Comparison of ENCODE assay signal across 13 mouse cellular contexts in the genomic region with DNA sequence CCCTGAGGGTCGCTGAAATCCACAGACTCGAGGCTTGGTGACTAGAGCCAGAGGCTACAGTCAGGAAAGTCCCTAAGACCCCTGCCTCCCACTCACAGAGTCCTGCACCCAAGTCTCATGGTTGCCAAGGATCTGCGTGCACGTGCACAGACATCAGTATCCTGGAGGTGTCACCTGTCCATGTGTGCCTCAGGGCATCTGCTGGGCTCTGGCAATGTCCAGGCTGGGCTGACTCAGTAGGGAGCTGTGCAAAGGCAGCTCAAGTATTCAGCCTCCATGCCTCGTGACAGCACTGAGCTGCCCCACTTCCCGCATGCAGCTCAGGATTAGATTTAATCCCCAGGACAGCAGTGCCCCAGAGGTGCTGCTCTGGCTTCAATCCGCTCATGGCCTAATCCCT.
DNase-seq lines count a peak whose midpoint lies in the region; ATAC-seq lines count a peak whose summit lies in the region.
"Had no signal": no experiment of that assay in that cellular context is flagged by ENCODE, and none has a peak within 500 bp of the region (broad histone marks: within the 10 kb centered on the region; RNA-seq: fewer than 3 reads in every experiment).

No protein-coding gene starts in this region.

- ATAC-seq in forebrain, embryonic 15.5 days (replicated peaks) = no peak

- 0 out of 2 replicates have a peak overlapping the region, but pooled peaks have one; percentile 16 for H3K27ac ChIP-seq in forebrain, embryonic 10.5 days
- H3K27ac ChIP-seq in forebrain, embryonic 15.5 days (replicated peaks) = no peak overlapping the region; the same call in 1 of the 2 replicates
- H3K27ac ChIP-seq in midbrain, embryonic 10.5 days (replicated peaks) = peak overlapping the region; percentile 53
- H3K27ac ChIP-seq: liver, embryonic 15.5 days had no signal

- H3K4me2 ChIP-seq in forebrain, embryonic 15.5 days (replicated peaks) = no peak overlapping the region
- H3K4me2 ChIP-seq: liver, embryonic 15.5 days had no signal

- DNase-seq in forebrain, embryonic 10.5 days (ENCODE audit: extremely low spot score, low spot score) = no peak
- peak; percentile 72 for DNase-seq in Muller cell, postnatal 12 days (ENCODE audit: inconsistent ontology term)
- DNase-seq in embryo, embryonic 11 days = peak; percentile 17
- DNase-seq in midbrain, embryonic 10.5 days (ENCODE audit: low spot score) = peak; percentile 43
- DNase-seq in T-cell, adult 2 months (ENCODE audit: low spot score) = no peak
- DNase-seq in lung, postnatal 36 days = no peak
- no peak for DNase-seq in adipocyte (ENCODE audit: low spot score)
- DNase-seq: adrenal gland, adult 8-10 months; gastrocnemius, postnatal 10 days; kidney, adult 8-10 months had no signal

- 21% methylated on average over 7 of the region's 7 CpGs for WGBS in forebrain, embryonic 10.5 days
- WGBS in forebrain, embryonic 15.5 days = 28% methylated on average over 7 of the region's 7 CpGs
- 27% methylated on average over 7 of the region's 7 CpGs for WGBS in midbrain, embryonic 10.5 days

- no peaks in the 10 kb centered on the region for H3K9me3 ChIP-seq in forebrain, embryonic 10.5 days
- H3K9me3 ChIP-seq in forebrain, embryonic 15.5 days = no peaks in the 10 kb centered on the region
- no peaks in the 10 kb centered on the region for H3K9me3 ChIP-seq in midbrain, embryonic 10.5 days (replicated peaks)
- H3K9me3 ChIP-seq: G1E; liver, embryonic 15.5 days had no signal

- H3K9ac ChIP-seq in forebrain, embryonic 15.5 days (replicated peaks) = no peak overlapping the region
- H3K9ac ChIP-seq: liver, embryonic 15.5 days had no signal

- H3K4me3 ChIP-seq in forebrain, embryonic 10.5 days = no peak overlapping the region
- H3K4me3 ChIP-seq in forebrain, embryonic 15.5 days = no peak overlapping the region
- no peak overlapping the region for H3K4me3 ChIP-seq in midbrain, embryonic 10.5 days
- H3K4me3 ChIP-seq: liver, embryonic 15.5 days had no signal

- no peaks in the 10 kb centered on the region for H3K36me3 ChIP-seq in forebrain, embryonic 10.5 days (replicated peaks)
- H3K36me3 ChIP-seq in forebrain, embryonic 15.5 days = no peaks in the 10 kb centered on the region
- no peaks in the 10 kb centered on the region for H3K36me3 ChIP-seq in midbrain, embryonic 10.5 days
- H3K36me3 ChIP-seq: G1E; liver, embryonic 15.5 days had no signal

- H3K27me3 ChIP-seq in forebrain, embryonic 10.5 days (ENCODE audit: poor library complexity, severe bottlenecking) = peaks cover 24% of the 10 kb centered on the region; the same call in 1 of the 2 replicates
- no peaks in the 10 kb centered on the region for H3K27me3 ChIP-seq in forebrain, embryonic 15.5 days
- H3K27me3 ChIP-seq in midbrain, embryonic 10.5 days (ENCODE audit: low read depth, poor library complexity, severe bottlenecking) = peaks cover 4% of the 10 kb centered on the region; the same call in 1 of the 2 replicates
- H3K27me3 ChIP-seq: liver, embryonic 15.5 days had no signal

- H3K4me1 ChIP-seq in forebrain, embryonic 10.5 days = peaks cover 26% of the 10 kb centered on the region
- H3K4me1 ChIP-seq in forebrain, embryonic 15.5 days = peaks cover 9% of the 10 kb centered on the region
- H3K4me1 ChIP-seq in midbrain, embryonic 10.5 days = peaks cover 39% of the 10 kb centered on the region
- H3K4me1 ChIP-seq: liver, embryonic 15.5 days had no signal

Comparison
In these comparisons a context has a peak if more than half of its experiments do, and no peak if none do; other contexts are left out.
1. DNase-seq: peak in Muller cell, postnatal 12 days (single experiment), embryo, embryonic 11 days (single experiment) and midbrain, embryonic 10.5 days (single experiment); none in forebrain, embryonic 10.5 days (single experiment), T-cell, adult 2 months (single experiment), lung, postnatal 36 days (single experiment) and adipocyte (single experiment).